Comparison of ENCODE assay signal across 25 mouse cellular contexts in the genomic region with DNA sequence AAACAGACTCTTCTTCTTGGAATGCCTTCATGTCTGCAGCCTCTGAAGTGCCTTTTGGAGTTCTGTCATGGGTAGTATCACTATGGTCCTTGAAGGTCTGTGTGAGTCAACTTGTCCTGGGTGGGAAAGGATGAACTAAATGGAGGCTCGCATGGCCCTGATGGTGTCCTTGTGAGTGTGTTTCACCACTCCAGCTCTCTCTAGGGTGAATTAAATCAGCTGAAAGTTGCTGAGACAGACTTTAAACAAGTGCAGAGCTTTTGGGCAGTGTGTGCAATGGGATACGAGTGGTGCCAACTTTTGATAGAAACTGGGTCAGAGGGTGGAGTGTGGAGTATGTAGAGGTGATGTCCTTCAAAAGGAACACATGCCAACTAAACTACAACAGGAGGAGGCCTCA. TPM values are rescaled to one million over a fixed set of nuclear protein-coding genes. Genes with fewer than 3 reads are reported as not detected.
"Had no signal": no experiment of that assay in that cellular context is flagged by ENCODE, and none has a peak within 500 bp of the region (broad histone marks: within the 10 kb centered on the region; RNA-seq: fewer than 3 reads in every experiment).

No protein-coding gene starts in this region.

- DNase-seq: kidney, adult 8-10 months; kidney, postnatal 10 days; kidney, postnatal 36 days; layer of hippocampus, postnatal 36 days; lung, adult 18-20 months; lung, postnatal 10 days; lung, postnatal 36 days; thymus, adult 2 months; thymus, postnatal 14 days; thymus, postnatal 4 days had no signal

- H3K9me3 ChIP-seq: kidney, embryonic 15.5 days; liver, embryonic 12.5 days; liver, embryonic 15.5 days; lung, embryonic 15.5 days; midbrain, embryonic 10.5 days; midbrain, embryonic 13.5 days; neural tube, embryonic 13.5 days had no signal

- H3K9ac ChIP-seq: kidney, embryonic 15.5 days; liver, embryonic 12.5 days; liver, embryonic 15.5 days; lung, embryonic 15.5 days; midbrain, embryonic 13.5 days; neural tube, embryonic 13.5 days had no signal

- H3K4me3 ChIP-seq: kidney, embryonic 15.5 days; left cerebral cortex, adult 2 months; liver, embryonic 12.5 days; liver, embryonic 15.5 days; lung, embryonic 15.5 days; megakaryocyte, embryonic 14.5 days; midbrain, embryonic 10.5 days; midbrain, embryonic 13.5 days; myocyte; neural tube, embryonic 13.5 days had no signal

- H3K36me3 ChIP-seq: kidney, embryonic 15.5 days; liver, embryonic 12.5 days; liver, embryonic 15.5 days; lung, embryonic 15.5 days; midbrain, embryonic 10.5 days; midbrain, embryonic 13.5 days; neural tube, embryonic 13.5 days had no signal

- ATAC-seq: liver, embryonic 12.5 days; midbrain, embryonic 13.5 days; midbrain, embryonic 16.5 days had no signal

- H3K27ac ChIP-seq: kidney, embryonic 15.5 days; left cerebral cortex, adult 2 months; liver, embryonic 12.5 days; liver, embryonic 15.5 days; lung, embryonic 15.5 days; midbrain, embryonic 10.5 days; midbrain, embryonic 13.5 days; neural tube, embryonic 13.5 days; stomach, postnatal 0 days had no signal

- H3K4me1 ChIP-seq: kidney, embryonic 15.5 days; liver, embryonic 12.5 days; liver, embryonic 15.5 days; lung, embryonic 15.5 days; megakaryocyte, embryonic 14.5 days; midbrain, embryonic 10.5 days; midbrain, embryonic 13.5 days; neural tube, embryonic 13.5 days had no signal

- H3K4me2 ChIP-seq: kidney, embryonic 15.5 days; liver, embryonic 12.5 days; liver, embryonic 15.5 days; lung, embryonic 15.5 days; midbrain, embryonic 13.5 days; neural tube, embryonic 13.5 days had no signal

- H3K27me3 ChIP-seq: kidney, embryonic 15.5 days; liver, embryonic 12.5 days; liver, embryonic 15.5 days; lung, embryonic 15.5 days; midbrain, embryonic 13.5 days; neural tube, embryonic 13.5 days had no signal

RNA-seq across cellular contexts. Expression of a gene that starts 13.5 kb away (rescaled TPM):
- total RNA-seq: monocyte, adult 5-6 weeks had no signal

RNA-seq across cellular contexts. Expression of a gene that starts 14.9 kb away (rescaled TPM):
- total RNA-seq: monocyte, adult 5-6 weeks; neutrophil, adult 5-6 weeks had no signal
- polyA plus RNA-seq: spleen, adult 2 months had no signal
